Mouse (Mus musculus) kidney, embryonic 15.5 days (tissue): Measurements from ENCODE around the gene Gpr152. TPM values are rescaled to one million over a fixed set of nuclear protein-coding genes. Genes with fewer than 3 reads are reported as not detected.
A peak's percentile ranks its signal among the peaks of the same experiment; 100 is the strongest.

ENCODE experiments used
- ATAC-seq: fragments of 200-750 bp; cut with Nextera tagmentation; replicated peaks from 2 replicates; pipeline ENCODE4 v1.8.0; 2017; ENCODE audit warnings: moderate TSS enrichment; ENCODE audit not compliant: low FRiP score
- H3K27ac ChIP-seq: fragments of 300-500 bp; sonication (generic); 2 replicates; pipeline ENCODE4 v1.5.1; 2015; ENCODE audit warnings: mild to moderate bottlenecking, inconsistent platforms
- H3K27me3 ChIP-seq: fragments of 300-500 bp; sonication (generic); 2 replicates; pipeline ENCODE4 v1.6.1; 2015; ENCODE audit warnings: inconsistent platforms
- H3K36me3 ChIP-seq: fragments of 300-500 bp; sonication (generic); 2 replicates; pipeline ENCODE4 v1.6.1; 2015; ENCODE audit warnings: inconsistent platforms
- H3K4me1 ChIP-seq: fragments of 300-500 bp; sonication (generic); 2 replicates; pipeline ENCODE4 v1.6.1; 2015; ENCODE audit warnings: inconsistent platforms
- H3K4me2 ChIP-seq: fragments of 300-500 bp; sonication (generic); 2 replicates; pipeline ENCODE4 v1.6.1; 2015; ENCODE audit warnings: moderate library complexity, mild to moderate bottlenecking, inconsistent platforms
- H3K4me3 ChIP-seq: fragments of 300-500 bp; sonication (generic); replicated peaks from 2 replicates; pipeline ENCODE4 v1.5.1; 2015; ENCODE audit warnings: mild to moderate bottlenecking, inconsistent platforms
- H3K9ac ChIP-seq: fragments of 300-500 bp; sonication (generic); 2 replicates; pipeline ENCODE4 v1.6.1; 2015; ENCODE audit warnings: mild to moderate bottlenecking, inconsistent platforms
- H3K9me3 ChIP-seq: fragments of 300-500 bp; sonication (generic); replicated peaks from 2 replicates; pipeline ENCODE4 v1.6.1; 2016; ENCODE audit warnings: inconsistent platforms
- WGBS: fragments of 180-500 bp; shearing (Covaris S2); methylation state at CpG from one replicate; pipeline ENCODE4 v1.1.7; 2015; ENCODE audit warnings: mixed read lengths; 5-methylcytosine and 5-hydroxymethylcytosine counted together
- polyA plus RNA-seq: library from polyadenylated mRNA; unstranded; fragments of >200 nt; fragmentation: Nextera tagmentation; extraction: Ambion mirVana; gene quantifications from 2 replicates; pipeline ENCODE4 v1.2.1, GENCODE M21; 2015

The Gpr152 gene
- polyA plus RNA-seq, 1 experiment from 2014 or later = not detected

DNA sequence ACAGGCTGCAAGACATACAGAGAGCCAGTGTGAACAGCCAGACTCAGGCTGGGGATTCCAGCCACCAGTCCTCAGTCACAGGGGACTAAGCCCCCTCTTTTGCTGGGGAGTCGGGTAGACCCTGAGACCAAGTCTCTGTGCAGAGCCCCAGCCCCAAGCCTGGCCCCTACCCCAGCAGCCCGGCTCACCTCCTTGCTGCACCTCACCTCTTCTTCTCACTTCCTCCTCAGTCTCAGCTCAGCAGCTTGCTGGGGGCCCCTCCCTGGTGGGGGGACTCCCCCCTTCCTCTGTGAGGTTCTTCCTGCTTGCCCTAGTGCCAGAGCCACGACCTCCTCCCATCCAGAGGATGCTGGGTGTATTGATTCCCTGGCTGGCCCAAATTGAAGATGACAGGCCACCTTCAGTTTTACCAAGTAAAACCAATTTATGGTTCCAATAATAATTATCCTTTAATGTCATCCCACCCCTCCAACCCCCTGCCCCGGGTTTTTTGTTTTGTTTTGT, 51.3 kb downstream of the Gpr152 start, which contains the start of gene Tbc1d10c:
Gene Tbc1d10c (minus strand): TSS at position 454 of the 504 bp plus-strand sequence.
- peak within 1 kb of the TSS; percentile 87 for H3K4me3 ChIP-seq
- H3K9ac ChIP-seq = peak within 1 kb of the TSS; percentile 99
- no peaks in the 10 kb centered on the region for H3K27me3 ChIP-seq
- ATAC-seq = no peak
- peaks cover 28% of the 10 kb centered on the region for H3K36me3 ChIP-seq
- 35% methylated on average over 4 of the region's 4 CpGs for WGBS
- peak within 1 kb of the TSS; percentile 98 for H3K27ac ChIP-seq
- peaks cover 50% of the 10 kb centered on the region for H3K4me1 ChIP-seq
- H3K4me2 ChIP-seq = peak within 1 kb of the TSS; percentile 77
- H3K9me3 ChIP-seq = no peaks in the 10 kb centered on the region

DNA sequence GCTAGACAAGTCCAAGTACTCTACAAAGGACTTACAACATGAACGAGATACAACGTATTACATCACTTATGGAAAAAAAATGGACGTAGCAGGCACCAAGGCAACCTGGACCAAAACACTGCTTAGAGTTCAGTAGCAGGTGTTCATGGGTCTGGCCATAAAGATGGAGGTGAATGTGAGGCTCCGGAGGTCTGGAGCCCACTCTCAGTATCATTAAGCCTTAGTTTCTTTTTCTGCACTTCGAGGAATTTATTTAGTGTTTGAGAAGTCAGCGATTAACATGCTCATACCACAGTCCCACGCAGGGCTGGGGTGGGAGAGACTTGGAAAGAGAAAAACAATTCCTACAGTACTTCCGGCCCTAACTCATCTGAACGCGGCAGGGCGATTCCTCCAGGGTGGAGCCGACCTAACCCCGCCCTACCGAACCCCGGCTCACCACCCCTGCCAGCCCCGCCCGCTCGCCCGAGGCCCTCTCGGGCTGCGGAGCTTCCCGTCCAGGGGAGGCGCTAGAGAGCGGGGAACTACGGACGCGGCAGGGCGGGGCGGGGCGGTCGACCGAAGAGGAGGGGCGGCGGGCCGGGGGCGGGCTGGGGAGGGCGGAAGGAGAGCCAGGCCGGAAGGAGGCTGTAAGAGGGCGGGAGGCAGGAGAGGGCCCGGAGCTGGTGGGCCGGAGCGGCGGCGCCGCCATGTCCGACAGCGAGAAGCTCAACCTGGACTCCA, 52.1 kb downstream of the Gpr152 start, which contains the start of gene Ppp1ca:
Gene Ppp1ca (plus strand): TSS at position 538 of the 723 bp plus-strand sequence.
- ATAC-seq = peak; percentile 94
- peak within 1 kb of the TSS; percentile 98 for H3K27ac ChIP-seq
- peaks cover 57% of the 10 kb centered on the region for H3K4me1 ChIP-seq
- no peaks in the 10 kb centered on the region for H3K9me3 ChIP-seq
- WGBS = 3% methylated on average over 41 of the region's 47 CpGs
- peak within 1 kb of the TSS; percentile 77 for H3K4me2 ChIP-seq
- H3K36me3 ChIP-seq = peaks cover 35% of the 10 kb centered on the region
- H3K4me3 ChIP-seq = peak within 1 kb of the TSS; percentile 87
- H3K27me3 ChIP-seq = no peaks in the 10 kb centered on the region
- peak within 1 kb of the TSS; percentile 99 for H3K9ac ChIP-seq

DNA sequence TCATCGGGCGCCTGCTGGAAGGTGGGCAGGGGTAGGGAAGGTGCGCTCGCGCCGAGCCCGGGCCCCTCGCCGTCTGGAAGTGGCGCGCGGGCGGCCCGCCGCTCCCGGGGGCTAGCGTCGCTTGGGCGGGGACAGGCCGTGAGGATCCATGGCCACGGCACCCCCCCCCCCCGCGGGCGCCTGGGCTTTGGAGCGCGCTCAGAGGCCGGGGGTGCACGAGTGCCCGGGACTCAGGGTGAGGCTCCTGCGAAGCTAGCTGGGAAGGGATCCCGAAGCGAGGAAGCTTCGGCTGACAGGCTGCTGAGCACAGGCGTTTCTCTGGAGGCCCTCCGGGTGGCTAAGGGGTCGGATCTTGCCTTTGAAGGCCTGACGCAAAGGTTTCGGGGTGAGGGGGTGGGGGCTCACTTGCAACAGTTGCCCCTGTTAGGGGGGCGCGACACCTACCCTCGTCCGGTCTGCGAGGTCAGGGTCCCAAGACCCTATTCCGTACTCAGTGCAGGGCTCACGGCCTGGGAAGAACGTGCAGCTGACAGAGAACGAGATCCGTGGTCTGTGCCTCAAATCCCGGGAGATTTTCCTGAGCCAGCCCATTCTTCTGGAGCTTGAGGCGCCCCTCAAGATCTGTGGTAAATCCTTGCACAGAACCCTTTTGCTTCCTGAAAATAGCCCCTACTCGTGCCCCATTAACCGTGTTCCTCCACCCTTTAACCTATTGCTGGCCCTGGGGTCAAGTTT, 52.8 kb downstream of the Gpr152 start:
- H3K9ac ChIP-seq = peak overlapping the region; percentile 99
- peaks cover 42% of the 10 kb centered on the region for H3K36me3 ChIP-seq
- peak overlapping the region; percentile 87 for H3K4me3 ChIP-seq
- no peaks in the 10 kb centered on the region for H3K27me3 ChIP-seq
- peaks cover 65% of the 10 kb centered on the region for H3K4me1 ChIP-seq
- WGBS = under 1% methylated on average over 51 of the region's 52 CpGs
- peak; percentile 57; the same call in 1 of the 2 replicates for ATAC-seq
- H3K27ac ChIP-seq = peak overlapping the region; percentile 98
- no peaks in the 10 kb centered on the region for H3K9me3 ChIP-seq
- peak overlapping the region; percentile 77 for H3K4me2 ChIP-seq

DNA sequence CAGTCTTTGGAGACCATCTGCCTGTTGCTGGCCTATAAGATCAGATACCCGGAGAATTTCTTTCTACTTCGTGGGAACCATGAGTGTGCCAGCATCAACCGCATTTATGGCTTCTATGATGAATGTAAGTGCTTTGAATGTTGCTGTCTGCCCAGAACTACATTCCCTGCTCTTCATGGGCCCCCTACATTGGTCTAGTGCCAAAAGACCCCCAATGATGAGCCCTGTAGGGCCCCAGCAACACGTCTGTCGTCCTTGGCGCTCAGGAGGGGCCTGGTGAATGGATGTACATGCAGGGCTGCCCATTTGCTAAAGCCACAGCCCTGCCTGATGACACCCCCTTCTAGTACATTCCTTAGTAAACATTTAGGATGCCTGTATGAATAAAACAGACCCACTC, 53.5 kb downstream of the Gpr152 start:
- H3K9ac ChIP-seq = peak overlapping the region; percentile 99
- H3K27me3 ChIP-seq = no peaks in the 10 kb centered on the region
- peaks cover 65% of the 10 kb centered on the region for H3K4me1 ChIP-seq
- H3K4me3 ChIP-seq = peak overlapping the region; percentile 87
- peak overlapping the region; percentile 77 for H3K4me2 ChIP-seq
- H3K36me3 ChIP-seq = peaks cover 49% of the 10 kb centered on the region
- ATAC-seq = no peak
- H3K9me3 ChIP-seq = no peaks in the 10 kb centered on the region
- H3K27ac ChIP-seq = peak overlapping the region; percentile 98; the same call in 1 of the 2 replicates
- WGBS = 59% methylated on average over 6 of the region's 6 CpGs

DNA sequence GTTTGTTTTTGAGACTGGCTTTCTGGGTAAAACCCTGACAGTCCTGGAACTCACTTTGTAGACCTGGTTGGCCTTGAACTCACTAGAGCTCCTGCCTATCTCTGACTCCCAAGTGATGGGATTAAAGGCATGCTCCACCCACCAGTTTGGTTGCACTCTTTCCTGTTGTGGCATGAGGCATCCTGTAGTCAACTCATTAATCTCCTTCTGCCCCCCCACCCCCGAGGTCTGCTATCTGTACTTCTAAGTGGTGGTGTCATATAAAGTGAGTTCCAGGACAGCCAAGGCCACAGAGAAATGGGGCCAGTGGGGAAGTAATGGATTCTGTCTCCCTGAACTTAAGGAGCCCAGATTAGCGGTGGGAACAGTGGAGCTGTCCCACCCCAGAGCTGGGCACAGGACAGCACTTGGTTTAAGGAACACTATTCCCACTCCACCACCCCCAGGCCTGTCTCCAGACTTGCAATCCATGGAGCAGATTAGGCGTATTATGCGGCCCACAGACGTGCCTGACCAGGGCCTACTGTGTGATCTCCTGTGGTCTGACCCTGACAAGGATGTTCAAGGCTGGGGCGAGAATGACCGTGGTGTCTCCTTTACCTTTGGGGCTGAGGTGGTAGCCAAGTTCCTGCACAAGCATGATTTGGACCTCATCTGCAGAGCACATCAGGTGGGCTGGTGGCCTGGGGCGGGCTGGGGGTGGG, 54.6 kb downstream of the Gpr152 start:
- H3K27me3 ChIP-seq = no peaks in the 10 kb centered on the region
- 83% methylated on average over 8 of the region's 8 CpGs for WGBS
- 0 out of 2 replicates have a peak overlapping the region, but pooled peaks have one; percentile 77 for H3K4me2 ChIP-seq
- H3K9ac ChIP-seq = no peak overlapping the region
- peaks cover 64% of the 10 kb centered on the region for H3K4me1 ChIP-seq
- H3K27ac ChIP-seq = no peak overlapping the region
- H3K36me3 ChIP-seq = peaks cover 59% of the 10 kb centered on the region
- H3K4me3 ChIP-seq = peak overlapping the region; percentile 87; the same call in 1 of the 2 replicates
- ATAC-seq = no peak
- H3K9me3 ChIP-seq = no peaks in the 10 kb centered on the region

DNA sequence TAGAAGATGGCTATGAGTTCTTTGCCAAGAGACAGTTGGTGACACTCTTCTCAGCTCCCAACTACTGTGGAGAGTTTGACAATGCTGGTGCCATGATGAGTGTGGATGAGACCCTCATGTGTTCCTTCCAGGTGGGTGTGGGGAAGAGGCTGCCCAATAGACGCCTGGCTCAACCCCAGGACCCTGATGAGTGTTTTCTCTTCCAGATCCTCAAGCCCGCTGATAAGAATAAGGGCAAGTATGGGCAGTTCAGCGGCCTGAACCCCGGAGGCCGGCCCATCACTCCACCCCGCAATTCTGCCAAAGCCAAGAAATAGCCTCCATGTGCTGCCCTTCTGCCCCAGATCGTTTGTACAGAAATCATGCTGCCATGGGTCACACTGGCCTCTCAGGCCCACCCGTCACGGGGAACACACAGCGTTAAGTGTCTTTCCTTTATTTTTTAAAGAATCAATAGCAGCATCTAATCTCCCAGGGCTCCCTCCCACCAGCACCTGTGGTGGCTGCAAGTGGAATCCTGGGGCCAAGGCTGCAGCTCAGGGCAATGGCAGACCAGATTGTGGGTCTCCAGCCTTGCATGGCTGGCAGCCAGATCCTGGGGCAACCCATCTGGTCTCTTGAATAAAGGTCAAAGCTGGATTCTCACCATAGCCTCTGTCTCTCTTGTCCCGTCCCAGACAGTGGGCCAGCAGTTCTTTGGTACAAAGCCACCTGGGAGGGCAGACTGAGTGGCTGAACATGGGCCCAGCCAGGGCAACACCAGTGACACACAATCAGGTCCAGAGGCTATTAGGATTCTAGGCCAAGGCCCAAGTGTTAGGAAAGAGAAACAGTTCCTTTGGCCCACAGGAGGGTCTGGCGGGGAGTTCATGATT, 55.4 kb downstream of the Gpr152 start:
- WGBS = 76% methylated on average over 12 of the region's 12 CpGs
- no peaks in the 10 kb centered on the region for H3K9me3 ChIP-seq
- H3K27ac ChIP-seq = 0 out of 2 replicates have a peak overlapping the region, but pooled peaks have one; percentile 45
- H3K4me3 ChIP-seq = no peak overlapping the region
- no peak for ATAC-seq
- H3K9ac ChIP-seq = no peak overlapping the region
- H3K27me3 ChIP-seq = no peaks in the 10 kb centered on the region
- H3K4me1 ChIP-seq = peaks cover 70% of the 10 kb centered on the region
- peaks cover 67% of the 10 kb centered on the region for H3K36me3 ChIP-seq
- H3K4me2 ChIP-seq = 0 out of 2 replicates have a peak overlapping the region, but pooled peaks have one; percentile 77

Other genes starting within 250 kb of the Gpr152 start
- 43.9 and 54.6 TPM in 2 replicates for gene Tcirg1, start 232.7 kb upstream of the Gpr152 start, polyA plus RNA-seq
- gene Ndufs8, start 227.0 kb upstream of the Gpr152 start, polyA plus RNA-seq = 344 and 353 TPM in 2 replicates
- gene Aldh3b1, start 210.0 kb upstream of the Gpr152 start, polyA plus RNA-seq = 2.9 and 4.1 TPM in 2 replicates
- gene Unc93b1, start 204.6 kb upstream of the Gpr152 start, polyA plus RNA-seq = 18.3 and 21.2 TPM in 2 replicates
- 0.06 TPM in 1 of 2 replicates, not detected in the other for gene Aldh3b3, start 181.1 kb upstream of the Gpr152 start, polyA plus RNA-seq
- 1.7 and 1.8 TPM in 2 replicates for gene Aldh3b2, start 167.5 kb upstream of the Gpr152 start, polyA plus RNA-seq
- 28.6 and 35.0 TPM in 2 replicates for gene Acy3, start 153.2 kb upstream of the Gpr152 start, polyA plus RNA-seq
- gene Tbx10, start 147.0 kb upstream of the Gpr152 start, polyA plus RNA-seq = 0.75 and 1.5 TPM in 2 replicates
- gene Nudt8, start 139.2 kb upstream of the Gpr152 start, polyA plus RNA-seq = 31.2 and 36.2 TPM in 2 replicates
- gene Gm49405, start 139.2 kb upstream of the Gpr152 start, polyA plus RNA-seq = 3.3 and 4.1 TPM in 2 replicates
- gene Doc2g, start 136.5 kb upstream of the Gpr152 start, polyA plus RNA-seq = 5.0 and 5.1 TPM in 2 replicates
- gene Ndufv1, start 127.0 kb upstream of the Gpr152 start, polyA plus RNA-seq = 220 and 237 TPM in 2 replicates
- gene Gstp1, start 101.8 kb upstream of the Gpr152 start, polyA plus RNA-seq = 529 and 563 TPM in 2 replicates
- gene Gstp2, start 93.8 kb upstream of the Gpr152 start, polyA plus RNA-seq = 2.4 and 14.9 TPM in 2 replicates
- gene Gstp3, start 80.2 kb upstream of the Gpr152 start, polyA plus RNA-seq = 0.73 and 1.4 TPM in 2 replicates
- 0.22 and 0.84 TPM in 2 replicates for gene Cabp2, start 58.2 kb upstream of the Gpr152 start, polyA plus RNA-seq
- gene Cdk2ap2, start 42.6 kb upstream of the Gpr152 start, polyA plus RNA-seq = 116 and 117 TPM in 2 replicates
- gene Pitpnm1, start 39.8 kb upstream of the Gpr152 start, polyA plus RNA-seq = 14.0 and 15.8 TPM in 2 replicates
- 98.0 and 108 TPM in 2 replicates for gene Aip, start 13.9 kb upstream of the Gpr152 start, polyA plus RNA-seq
- 0.05 and 0.10 TPM in 2 replicates for gene Cabp4, start 4.2 kb downstream of the Gpr152 start, polyA plus RNA-seq
- 165 and 174 TPM in 2 replicates for gene Coro1b, start 8.8 kb downstream of the Gpr152 start, polyA plus RNA-seq
- 0.42 and 1.2 TPM in 2 replicates for gene Ptprcap, start 13.8 kb downstream of the Gpr152 start, polyA plus RNA-seq
- 51.5 and 58.5 TPM in 2 replicates for gene Rps6kb2, start 23.6 kb downstream of the Gpr152 start, polyA plus RNA-seq
- gene Carns1, start 35.7 kb downstream of the Gpr152 start, polyA plus RNA-seq = 2.9 and 3.1 TPM in 2 replicates
- 2.4 and 3.0 TPM in 2 replicates for gene Tbc1d10c, start 51.5 kb downstream of the Gpr152 start, polyA plus RNA-seq
- 953 and 971 TPM in 2 replicates for gene Ppp1ca, start 52.3 kb downstream of the Gpr152 start, polyA plus RNA-seq
- gene Rad9a, start 61.9 kb downstream of the Gpr152 start, polyA plus RNA-seq = 37.2 and 38.2 TPM in 2 replicates
- gene Clcf1, start 74.5 kb downstream of the Gpr152 start, polyA plus RNA-seq = 5.1 and 6.8 TPM in 2 replicates
- not detected in 2 replicates for gene AC109138.7, start 74.6 kb downstream of the Gpr152 start, polyA plus RNA-seq
- 23.2 and 27.4 TPM in 2 replicates for gene Pold4, start 92.1 kb downstream of the Gpr152 start, polyA plus RNA-seq
- gene Ssh3, start 129.4 kb downstream of the Gpr152 start, polyA plus RNA-seq = 15.1 and 15.9 TPM in 2 replicates
- gene Ankrd13d, start 143.3 kb downstream of the Gpr152 start, polyA plus RNA-seq = 8.3 and 8.5 TPM in 2 replicates
- gene Grk2, start 166.4 kb downstream of the Gpr152 start, polyA plus RNA-seq = 15.7 and 17.9 TPM in 2 replicates